Mouse (Mus musculus) intestine, embryonic 14.5 days (tissue): ENCODE measurements around the gene Rnd3. TPM values are rescaled to one million over a fixed set of nuclear protein-coding genes. Genes with fewer than 3 reads are reported as not detected.
A peak's percentile ranks its signal among the peaks of the same experiment; 100 is the strongest.

Source experiments
- ATAC-seq: fragments of 200-750 bp; cut with Nextera tagmentation; replicated peaks from 2 replicates; pipeline ENCODE4 v1.8.0; 2017; ENCODE audit warnings: low read depth, moderate number of reproducible peaks, moderate TSS enrichment, moderate library complexity; ENCODE audit not compliant: low FRiP score, low TSS enrichment
- DNase-seq: peaks from one replicate; pipeline ENCODE4 v3.0.0-alpha.2; 2018; ENCODE audit warnings: low spot score
- H3K27ac ChIP-seq: fragments of 300-500 bp; sonication (generic); 2 replicates; pipeline ENCODE4 v1.5.1; 2014; ENCODE audit warnings: low read depth, mild to moderate bottlenecking, control low read depth
- H3K27me3 ChIP-seq: fragments of 300-500 bp; sonication (generic); replicated peaks from 2 replicates; pipeline ENCODE4 v1.6.1; 2014; ENCODE audit warnings: low read length, control low read depth; ENCODE audit not compliant: control insufficient read depth, insufficient read depth
- H3K36me3 ChIP-seq: fragments of 300-500 bp; sonication (generic); 2 replicates; pipeline ENCODE4 v1.6.1; 2014; ENCODE audit warnings: low read length, control low read depth; ENCODE audit not compliant: control insufficient read depth, insufficient read depth
- H3K4me1 ChIP-seq: fragments of 300-500 bp; sonication (generic); replicated peaks from 2 replicates; pipeline ENCODE4 v1.6.1; 2014; ENCODE audit warnings: low read length, control low read depth, mixed read lengths; ENCODE audit not compliant: control insufficient read depth, insufficient read depth
- H3K4me2 ChIP-seq: fragments of 300-500 bp; sonication (generic); 2 replicates; pipeline ENCODE4 v1.6.1; 2014; ENCODE audit warnings: low read length
- H3K4me3 ChIP-seq: fragments of 300-500 bp; sonication (generic); 2 replicates; pipeline ENCODE4 v1.5.1; 2014; ENCODE audit warnings: low read depth, low read length, control low read depth, mixed read lengths
- H3K9ac ChIP-seq: fragments of 300-500 bp; sonication (generic); 2 replicates; pipeline ENCODE4 v1.6.1; 2014; ENCODE audit warnings: mild to moderate bottlenecking, low read length
- H3K9me3 ChIP-seq: fragments of 300-500 bp; sonication (generic); 2 replicates; pipeline ENCODE4 v1.6.1; 2016; ENCODE audit warnings: low read length, control low read depth; ENCODE audit not compliant: control insufficient read depth
- WGBS: fragments of 180-500 bp; shearing (Covaris S2); extraction: QIAGEN DNeasy Blood & Tissue Kit; methylation state at CpG from one replicate; pipeline ENCODE4 v1.1.7; 2014; 5-methylcytosine and 5-hydroxymethylcytosine counted together
- polyA plus RNA-seq: library from polyadenylated mRNA; unstranded; fragments of >200 nt; fragmentation: Nextera tagmentation; extraction: Ambion mirVana; gene quantifications from 2 replicates; pipeline ENCODE4 v1.2.1, GENCODE M21; 2014

The Rnd3 gene
- polyA plus RNA-seq, 1 experiment from 2014 or later: 85.0 TPM

DNA sequence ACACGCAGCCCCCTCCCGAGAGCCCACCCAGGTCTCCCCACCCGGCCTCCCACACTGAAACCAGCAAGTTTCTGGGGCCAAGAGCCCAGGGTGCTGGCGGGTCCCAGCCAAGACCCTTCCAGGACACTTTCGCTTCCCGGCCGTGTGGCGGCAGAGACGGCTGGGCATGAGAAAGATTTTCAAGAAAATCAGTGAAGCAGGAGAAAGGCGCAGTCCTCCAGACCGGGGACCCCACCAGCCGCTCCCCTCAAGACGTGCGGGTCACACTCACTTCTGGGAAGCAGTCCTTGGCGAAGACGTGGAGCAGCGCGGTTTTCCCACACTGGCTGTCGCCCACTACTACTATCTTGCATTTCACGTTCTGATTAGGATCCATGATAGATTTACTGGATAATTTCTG is 457 bp downstream of the Rnd3 start:
- Histone ChIP-seq H3K4me3 (peak overlapping the region; percentile 92), H3K9me3 (no peaks in the 10 kb centered on the region), H3K27me3 (no peaks in the 10 kb centered on the region), H3K4me1 (peaks cover 17% of the 10 kb centered on the region), H3K27ac (peak overlapping the region; percentile 92), H3K36me3 (peaks cover 4% of the 10 kb centered on the region; the same call in 1 of the 2 replicates), H3K4me2 (peak overlapping the region; percentile 65), H3K9ac (peak overlapping the region; percentile 95)
- ATAC-seq: peak; percentile 44
- DNase-seq: peak; percentile 81
- 0% methylated on average over 20 of the region's 20 CpGs for WGBS

DNA sequence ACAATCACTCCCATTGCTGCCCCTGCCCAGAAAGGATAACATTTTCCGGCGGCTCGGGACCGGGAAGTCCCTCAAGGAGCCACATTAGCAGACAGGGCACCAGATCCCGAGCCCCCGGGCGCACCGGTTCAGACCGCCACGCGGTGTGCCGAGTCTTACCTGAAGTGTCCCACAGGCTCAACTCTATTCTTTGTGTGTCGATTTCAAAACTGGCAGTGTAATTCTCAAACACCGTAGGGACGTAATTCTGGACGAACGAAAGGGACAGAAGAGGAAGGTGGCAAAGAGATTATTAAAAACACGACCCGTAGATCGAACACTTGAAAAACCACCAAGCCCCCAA is 875 bp downstream of the Rnd3 start:
- 0% methylated on average over 20 of the region's 20 CpGs for WGBS
- Histone ChIP-seq H3K4me2 (peak overlapping the region; percentile 65), H3K4me1 (peaks cover 22% of the 10 kb centered on the region), H3K4me3 (peak overlapping the region; percentile 92), H3K36me3 (peaks cover 8% of the 10 kb centered on the region), H3K27me3 (no peaks in the 10 kb centered on the region), H3K9me3 (no peaks in the 10 kb centered on the region), H3K27ac (peak overlapping the region; percentile 92), H3K9ac (peak overlapping the region; percentile 95)
- ATAC-seq (peak; percentile 44; the same call in 1 of the 2 replicates), DNase-seq (no peak)

DNA sequence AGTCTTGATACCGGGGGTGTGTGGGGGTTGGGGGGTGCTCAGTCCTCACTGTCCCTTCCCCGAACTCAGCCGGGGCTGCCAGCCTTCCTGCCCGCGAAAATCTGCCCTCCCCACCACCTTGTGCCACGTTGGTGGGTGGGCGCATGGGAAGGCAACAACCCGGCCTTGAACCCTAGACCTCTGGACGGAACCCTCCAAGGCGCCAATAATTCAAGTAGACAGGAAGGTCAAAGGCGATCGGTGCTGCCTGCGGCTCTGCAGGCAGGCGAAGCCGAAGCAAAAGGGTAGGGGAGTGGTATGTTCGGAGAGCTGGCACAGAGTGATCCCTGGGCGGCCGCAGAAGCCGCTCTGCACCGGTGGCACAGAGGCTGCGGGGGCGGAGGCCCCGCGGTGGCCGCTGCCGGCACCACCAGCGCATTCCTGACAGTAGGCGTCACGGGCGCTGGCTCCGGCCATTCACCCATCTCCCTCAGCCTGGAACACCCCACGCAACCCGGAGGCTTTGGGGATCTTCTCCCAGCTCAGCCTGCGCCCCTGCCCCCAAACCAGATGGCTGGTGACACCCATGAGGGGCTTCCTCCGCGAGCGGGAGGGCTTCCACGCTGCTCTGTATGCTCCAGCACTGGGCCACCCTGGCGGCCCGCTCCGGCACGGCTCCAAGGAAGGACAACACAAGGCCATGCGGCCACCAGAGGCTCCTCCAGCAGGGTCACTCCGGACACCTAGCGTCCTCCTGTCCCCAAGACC is 1.4 kb downstream of the Rnd3 start:
- Histone ChIP-seq H3K4me1 (peaks cover 27% of the 10 kb centered on the region), H3K4me2 (peak overlapping the region; percentile 65), H3K27ac (peak overlapping the region; percentile 92), H3K4me3 (peak overlapping the region; percentile 92), H3K36me3 (peaks cover 14% of the 10 kb centered on the region), H3K27me3 (no peaks in the 10 kb centered on the region), H3K9me3 (no peaks in the 10 kb centered on the region), H3K9ac (peak overlapping the region; percentile 95)
- ATAC-seq (peak; percentile 77), DNase-seq (peak; percentile 91)
- under 1% methylated on average over 44 of the region's 45 CpGs for WGBS

DNA sequence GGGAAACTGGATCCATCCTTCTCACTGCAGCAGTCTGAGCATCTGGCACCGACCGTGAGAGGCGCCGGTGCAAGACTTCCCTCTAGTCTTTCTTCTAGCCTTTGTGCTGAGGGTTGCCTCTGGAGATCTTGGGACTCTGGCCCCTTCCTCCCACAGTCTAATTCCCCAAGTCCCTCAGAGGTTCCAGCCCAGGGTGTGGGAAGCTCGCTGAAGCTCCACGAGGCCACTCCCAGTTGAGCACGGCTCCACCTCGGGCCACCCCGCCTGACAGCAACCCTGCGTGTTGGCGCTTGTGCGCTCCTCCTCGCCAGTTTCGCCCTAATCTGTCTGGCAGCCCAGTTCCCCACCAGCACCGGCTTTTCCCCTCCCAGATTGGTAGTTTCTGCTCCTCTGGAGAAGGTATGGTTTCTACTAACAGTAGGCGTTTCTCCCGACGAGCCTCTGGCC is 2.0 kb downstream of the Rnd3 start:
- H3K27ac ChIP-seq: peak overlapping the region; percentile 92
- peaks cover 18% of the 10 kb centered on the region for H3K36me3 ChIP-seq
- peak overlapping the region; percentile 95 for H3K9ac ChIP-seq
- ATAC-seq (peak; percentile 63), DNase-seq (peak; percentile 87)
- H3K4me1 ChIP-seq: peaks cover 33% of the 10 kb centered on the region
- no peaks in the 10 kb centered on the region for H3K27me3 ChIP-seq
- H3K4me2 ChIP-seq: peak overlapping the region; percentile 65
- no peaks in the 10 kb centered on the region for H3K9me3 ChIP-seq
- peak overlapping the region; percentile 92 for H3K4me3 ChIP-seq
- under 1% methylated on average over 18 of the region's 18 CpGs for WGBS

DNA sequence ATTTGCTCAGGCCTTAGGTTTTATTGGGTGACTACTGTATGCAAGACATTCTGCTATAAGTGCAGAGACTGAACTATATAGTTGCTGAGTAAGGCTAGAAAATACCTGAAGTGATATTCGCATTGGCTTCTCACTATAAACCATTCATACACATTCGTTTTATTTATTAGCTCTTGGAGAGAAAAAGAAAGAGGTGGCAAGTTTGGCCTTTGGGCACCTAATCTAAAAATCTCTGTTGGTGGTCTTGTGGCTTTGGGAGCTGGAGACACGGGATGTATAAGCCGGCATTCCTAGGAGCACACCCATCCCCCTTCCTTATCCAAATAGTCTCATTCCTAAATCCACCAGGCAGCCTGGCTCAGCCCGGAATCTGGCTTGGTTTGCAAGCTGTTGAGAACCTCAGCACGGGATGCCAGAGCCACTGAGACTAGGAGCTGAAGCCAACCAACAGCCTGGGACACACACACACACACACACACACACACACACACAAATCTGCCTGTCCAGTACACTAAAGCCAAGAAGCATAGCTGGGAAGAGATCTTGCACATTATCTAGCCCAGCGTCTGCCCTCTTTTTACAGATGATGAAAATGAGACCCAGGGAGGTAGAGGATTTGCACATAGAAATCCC is 3.0 kb downstream of the Rnd3 start:
- H3K27me3 ChIP-seq: no peaks in the 10 kb centered on the region
- peak overlapping the region; percentile 95 for H3K9ac ChIP-seq
- peak overlapping the region; percentile 65 for H3K4me2 ChIP-seq
- peaks cover 18% of the 10 kb centered on the region for H3K36me3 ChIP-seq
- peak overlapping the region; percentile 92 for H3K4me3 ChIP-seq
- 7% methylated on average over 7 of the region's 7 CpGs for WGBS
- no peak for ATAC-seq
- H3K4me1 ChIP-seq: peaks cover 42% of the 10 kb centered on the region
- no peaks in the 10 kb centered on the region for H3K9me3 ChIP-seq
- peak overlapping the region; percentile 92 for H3K27ac ChIP-seq
- no peak for DNase-seq

DNA sequence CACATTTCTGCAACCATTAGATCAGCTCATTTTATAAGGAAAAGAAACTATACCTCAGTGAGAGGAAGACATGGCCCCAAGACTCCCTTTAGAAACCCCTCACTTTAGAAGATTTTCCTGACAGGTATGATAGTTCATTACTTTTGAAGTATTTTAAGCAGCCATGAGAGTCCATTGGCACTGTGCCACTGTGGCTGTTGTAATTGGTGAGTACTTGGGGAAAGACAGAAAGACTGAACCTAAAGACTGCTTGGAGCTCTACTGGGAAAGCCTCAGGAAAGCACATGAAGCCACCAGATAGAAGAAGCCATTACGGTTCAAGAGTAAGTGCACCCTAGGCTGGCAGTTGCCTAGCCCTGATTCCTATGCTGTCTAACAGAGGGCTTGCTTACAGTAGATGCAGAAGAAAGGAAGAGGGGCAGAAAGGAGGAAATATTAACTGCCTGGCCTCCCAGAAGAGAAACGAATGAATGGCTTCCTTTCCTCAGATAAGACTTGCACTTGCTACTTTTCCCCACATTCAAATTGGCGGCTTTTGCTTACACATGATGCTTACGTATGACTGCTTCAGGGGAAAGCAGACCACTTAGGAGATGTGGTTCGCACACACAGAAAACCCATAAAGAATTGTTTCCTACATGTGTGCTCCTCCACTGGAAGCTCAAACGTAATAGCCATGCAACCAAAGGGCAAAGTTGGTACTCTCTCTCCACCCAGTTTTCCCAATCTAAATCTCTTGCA is 4.4 kb downstream of the Rnd3 start:
- WGBS: 37% methylated on average over 6 of the region's 6 CpGs
- Histone ChIP-seq H3K4me3 (peak overlapping the region; percentile 32), H3K36me3 (peaks cover 18% of the 10 kb centered on the region), H3K4me1 (peaks cover 55% of the 10 kb centered on the region), H3K27ac (peak overlapping the region; percentile 29; the same call in 1 of the 2 replicates), H3K27me3 (no peaks in the 10 kb centered on the region), H3K9ac (peak overlapping the region; percentile 23), H3K4me2 (peak overlapping the region; percentile 65), H3K9me3 (no peaks in the 10 kb centered on the region)
- ATAC-seq (no peak), DNase-seq (peak; percentile 50)

DNA sequence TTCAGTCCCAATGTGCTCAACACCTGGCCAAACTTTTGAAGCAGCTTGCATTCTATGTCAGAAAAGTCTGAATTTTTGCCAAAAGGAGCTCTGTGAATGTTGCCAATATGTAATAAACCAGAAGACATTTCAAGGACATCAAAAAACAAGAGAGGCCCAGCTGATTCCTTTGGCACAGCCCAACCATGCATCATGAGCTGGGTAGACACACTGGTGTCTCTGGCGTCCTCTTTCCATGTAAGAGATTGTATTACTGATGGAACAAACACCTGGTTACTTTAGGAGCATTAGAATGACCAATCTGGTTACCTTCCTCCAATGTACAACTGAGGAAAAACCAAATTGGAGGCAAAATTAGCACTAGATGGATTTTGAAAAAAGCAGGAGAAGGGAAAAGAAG is 6.5 kb downstream of the Rnd3 start:
- no peak overlapping the region for H3K4me3 ChIP-seq
- DNase-seq (no peak), ATAC-seq (no peak)
- 28% methylated on average over 1 of the region's 1 CpGs for whole genome bisulfite sequencing
- H3K9me3 ChIP-seq: no peaks in the 10 kb centered on the region
- peak overlapping the region; percentile 49 for H3K4me2 ChIP-seq
- peaks cover 67% of the 10 kb centered on the region for H3K4me1 ChIP-seq
- no peak overlapping the region for H3K9ac ChIP-seq
- peaks cover 26% of the 10 kb centered on the region for H3K36me3 ChIP-seq
- H3K27me3 ChIP-seq: no peaks in the 10 kb centered on the region
- peak overlapping the region; percentile 64; the same call in 1 of the 2 replicates for H3K27ac ChIP-seq

DNA sequence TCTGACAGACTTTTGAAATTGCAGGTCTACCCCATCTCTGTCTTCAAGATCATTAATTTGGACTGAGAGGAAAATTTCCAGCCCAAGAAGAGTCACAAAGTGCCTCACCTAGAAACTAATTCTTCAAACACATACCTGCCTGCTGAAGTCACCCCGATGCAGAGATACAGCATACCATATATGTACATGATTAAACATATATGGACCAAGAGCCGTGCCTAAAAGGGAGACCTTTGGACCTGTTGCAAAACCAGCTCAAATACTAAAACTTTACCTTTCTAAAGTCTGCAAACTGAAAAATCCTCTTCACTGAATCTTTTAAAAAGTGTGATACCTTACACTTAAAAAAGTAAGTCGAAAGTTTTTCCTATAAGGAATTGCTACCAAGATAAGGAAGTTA is 7.6 kb downstream of the Rnd3 start:
- Histone ChIP-seq H3K4me2 (peak overlapping the region; percentile 49), H3K9me3 (no peaks in the 10 kb centered on the region), H3K4me1 (peaks cover 67% of the 10 kb centered on the region), H3K27ac (peak overlapping the region; percentile 64), H3K4me3 (peak overlapping the region; percentile 6), H3K27me3 (no peaks in the 10 kb centered on the region), H3K9ac (no peak overlapping the region), H3K36me3 (peaks cover 37% of the 10 kb centered on the region)
- DNase-seq: no peak
- ATAC-seq: no peak
- WGBS: 43% methylated on average over 3 of the region's 3 CpGs
